8 mouse cellular contexts compared by ENCODE assay signal in the genomic region with DNA sequence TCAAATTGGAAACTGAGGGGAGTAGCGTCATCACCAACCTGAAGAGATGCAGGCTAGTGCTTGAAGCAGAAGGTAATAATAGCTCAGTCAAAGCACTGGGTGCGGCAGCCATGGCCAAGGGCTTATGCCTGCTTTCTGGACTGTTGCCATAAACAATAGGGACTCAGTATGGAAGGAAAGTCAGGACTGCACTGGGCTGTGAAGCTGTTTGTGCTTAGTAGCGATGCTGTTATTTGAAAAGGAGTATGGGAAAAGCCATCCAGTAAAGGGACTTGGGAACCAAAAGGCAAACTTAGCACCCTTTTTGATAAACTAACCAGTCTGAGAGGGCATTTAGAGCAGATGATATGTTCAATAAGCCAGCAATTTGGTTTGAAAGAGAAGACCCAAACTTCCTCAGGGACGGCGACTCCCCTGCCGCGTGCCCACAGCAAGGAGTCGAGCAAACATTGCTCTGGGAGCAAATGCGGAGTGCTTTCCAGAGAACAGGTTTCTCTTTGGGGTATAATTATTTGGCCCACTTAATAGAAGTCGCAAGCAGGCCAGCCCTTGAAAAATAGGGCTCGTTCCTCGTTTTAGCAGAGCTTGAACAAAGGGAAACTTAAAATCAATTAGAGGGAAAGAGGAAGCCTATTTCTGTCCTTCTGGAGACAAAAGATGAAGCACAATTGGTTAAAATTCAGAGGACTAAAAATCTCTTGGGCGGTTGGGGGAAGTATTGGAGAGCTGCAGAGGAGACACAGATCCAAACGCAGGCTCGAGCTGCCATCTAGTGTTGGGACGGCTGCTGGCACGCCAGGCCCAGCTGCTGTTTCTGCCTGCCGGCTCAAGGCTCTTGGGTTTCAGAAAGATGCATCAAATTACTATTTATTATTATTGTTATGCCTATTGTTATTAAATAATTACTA.
DNase-seq lines count a peak whose midpoint lies in the region; ATAC-seq lines count a peak whose summit lies in the region.

No protein-coding gene starts in this region.

- no peaks in the 10 kb centered on the region for H3K9me3 ChIP-seq in forebrain, embryonic 16.5 days (ENCODE audit: control insufficient read depth, low read length)
- no peaks in the 10 kb centered on the region for H3K9me3 ChIP-seq in lung, embryonic 15.5 days

- H3K36me3 ChIP-seq in forebrain, embryonic 16.5 days (ENCODE audit: control insufficient read depth, insufficient read depth), result no peaks in the 10 kb centered on the region
- no peaks in the 10 kb centered on the region for H3K36me3 ChIP-seq in lung, embryonic 15.5 days

- peak overlapping the region; percentile 26 for H3K27ac ChIP-seq in forebrain, embryonic 16.5 days (ENCODE audit: low read length)
- H3K27ac ChIP-seq in lung, embryonic 15.5 days, result no peak overlapping the region

- peak overlapping the region; percentile 51 for H3K4me2 ChIP-seq in forebrain, embryonic 16.5 days (ENCODE audit: low read length)
- H3K4me2 ChIP-seq in lung, embryonic 15.5 days, result peak overlapping the region; percentile 42

- peak overlapping the region; percentile 22 for H3K4me3 ChIP-seq in forebrain, embryonic 16.5 days (replicated peaks; ENCODE audit: low read length)
- 0 out of 2 replicates have a peak overlapping the region, but pooled peaks have one; percentile 5 for H3K4me3 ChIP-seq in lung, embryonic 15.5 days

- H3K27me3 ChIP-seq in forebrain, embryonic 16.5 days (replicated peaks; ENCODE audit: control insufficient read depth, insufficient read depth, low read length), result no peaks in the 10 kb centered on the region
- H3K27me3 ChIP-seq in lung, embryonic 15.5 days, result no peaks in the 10 kb centered on the region

- peaks cover 15% of the 10 kb centered on the region for H3K4me1 ChIP-seq in forebrain, embryonic 16.5 days (replicated peaks; ENCODE audit: control insufficient read depth, insufficient read depth, low read length)
- peaks cover 13% of the 10 kb centered on the region for H3K4me1 ChIP-seq in lung, embryonic 15.5 days

- peak; percentile 77 for DNase-seq in Muller cell, postnatal 12 days (ENCODE audit: inconsistent ontology term)
- DNase-seq in cerebellum, adult 18-20 months, result peak; percentile 88 to 92
- DNase-seq in heart, postnatal 4 days, result peak; percentile 81
- DNase-seq in layer of hippocampus, adult 8-10 months (ENCODE audit: low spot score in 2 of 2), result peak; percentile 69 to 84
- peak; percentile 91 for DNase-seq in retina, embryonic 14.5 days (ENCODE audit: low spot score)

- WGBS in forebrain, embryonic 16.5 days, result 3% methylated on average over 18 of the region's 18 CpGs
- 22% methylated on average over 18 of the region's 18 CpGs for WGBS in lung, embryonic 15.5 days

- ATAC-seq in forebrain, embryonic 16.5 days, result peak; percentile 95
- ATAC-seq in lung, embryonic 15.5 days (ENCODE audit: borderline replicate concordance, extremely low read depth, low FRiP score, low TSS enrichment), result peak; percentile 82; the same call in 1 of the 2 replicates
- ATAC-seq in inflammation-experienced regulatory T-cells, adult 6 months, result no peak

- peak overlapping the region; percentile 29 for H3K9ac ChIP-seq in forebrain, embryonic 16.5 days (replicated peaks; ENCODE audit: low read depth, low read length)
- H3K9ac ChIP-seq in lung, embryonic 15.5 days, result no peak overlapping the region
